Mouse (Mus musculus): Measurements from ENCODE around the gene Hsf5. TPM values are rescaled to one million over a fixed set of nuclear protein-coding genes. Genes with fewer than 3 reads are reported as not detected.

Gene Hsf5
- total RNA-seq (2021), result under 1 TPM; 0.54 to 0.82 TPM

DNA sequence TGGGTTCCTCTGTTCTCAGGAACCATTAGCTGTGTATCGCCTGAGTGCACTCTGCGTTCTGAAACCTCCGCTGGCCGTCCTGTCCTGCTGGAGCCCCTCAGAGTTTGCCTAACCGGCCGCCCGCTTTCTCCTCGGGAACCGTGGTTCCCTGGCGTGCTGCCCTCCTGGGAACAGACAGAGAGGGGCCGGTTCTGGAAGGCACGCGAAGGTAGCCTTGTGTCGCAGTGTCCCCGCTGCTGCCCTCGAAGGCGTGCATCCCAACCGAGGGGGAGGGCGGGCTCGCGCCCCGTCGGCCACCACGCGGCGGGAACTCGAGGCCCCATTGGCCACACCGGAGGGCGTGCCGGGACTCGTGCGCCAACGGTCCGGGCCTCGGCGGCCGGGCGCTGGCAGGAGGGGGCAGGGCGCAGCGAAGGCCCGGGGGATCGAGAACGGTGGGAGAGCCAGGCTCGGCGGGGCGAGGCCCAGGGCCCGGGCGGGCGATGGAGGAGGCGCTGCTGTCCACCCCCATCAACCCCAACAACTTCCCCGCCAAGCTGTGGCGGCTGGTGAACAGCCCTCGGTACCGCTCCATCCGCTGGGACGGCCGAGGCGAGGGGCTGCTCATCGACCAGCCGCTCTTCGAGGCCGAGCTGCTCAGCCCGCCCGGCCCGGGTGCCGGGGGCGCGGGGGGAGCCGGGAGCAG is at the start of gene Hsf5:
Gene Hsf5 (plus strand): TSS at position 375 of the 685 bp plus-strand sequence.
- DNase-seq, result no peak
- intact Hi-C loops (cut with DNase I), result no loop called here

DNA sequence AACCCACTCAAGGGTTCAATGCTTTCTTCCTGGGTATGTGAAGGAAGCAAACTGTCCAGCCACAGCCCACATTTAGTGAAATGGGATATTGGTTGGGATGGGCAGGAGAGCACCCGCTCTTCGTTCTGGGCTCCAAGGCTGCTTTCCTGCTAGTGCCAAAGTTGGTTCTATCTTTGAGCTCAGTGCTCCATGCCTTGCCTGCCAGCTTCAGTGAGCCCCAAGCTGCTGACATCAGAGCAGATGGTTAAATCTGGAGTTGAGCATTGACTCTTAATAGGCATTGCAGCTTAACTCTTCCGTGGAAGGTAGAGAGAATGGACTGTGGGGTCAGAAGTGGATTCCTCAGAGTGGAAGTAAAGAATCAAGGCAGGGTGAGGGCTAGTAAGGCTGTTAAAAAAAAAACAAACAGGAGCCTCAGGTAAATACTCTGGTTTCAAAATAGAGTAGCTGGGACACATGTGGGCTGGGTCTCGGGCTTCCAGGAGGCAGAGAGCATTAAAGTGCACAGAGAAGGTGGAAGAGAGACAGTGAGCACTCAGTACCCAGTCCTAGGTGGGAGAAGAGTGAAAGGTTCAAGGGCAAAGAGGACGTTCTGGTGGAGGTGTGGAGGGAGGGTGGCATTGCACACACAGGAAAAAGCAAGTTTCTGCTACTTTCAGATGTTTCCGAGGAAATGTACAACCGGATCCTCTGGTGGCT is 48.6 kb upstream of the Hsf5 start, which contains the start of gene Sept4:
Gene Sept4 (plus strand): TSS at position 649 of the 699 bp plus-strand sequence.
- intact Hi-C loops (cut with DNase I), result no loop called here
- DNase-seq, result no peak

DNA sequence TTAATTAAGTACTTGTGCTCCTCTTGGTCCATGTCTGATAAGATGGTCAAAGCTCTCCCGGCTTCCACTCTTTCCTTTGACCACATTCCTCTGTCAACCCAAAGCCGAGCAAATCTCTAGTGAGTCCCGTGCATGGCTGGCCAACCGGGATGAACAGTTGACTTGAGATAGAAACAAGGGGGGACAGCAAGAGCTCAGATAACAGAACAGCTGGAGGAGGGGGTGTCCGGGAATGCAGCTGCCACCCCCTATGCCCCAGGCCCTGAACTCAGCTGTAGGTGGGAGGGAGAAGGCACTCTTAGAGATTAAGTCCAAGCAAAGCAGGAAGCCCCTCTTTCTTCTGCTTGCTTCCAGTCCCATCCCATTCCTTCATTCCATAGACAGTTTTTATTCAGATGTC is 46.2 kb upstream of the Hsf5 start:
- no peak for DNase-seq
- intact Hi-C loops (cut with DNase I), result no loop called here

DNA sequence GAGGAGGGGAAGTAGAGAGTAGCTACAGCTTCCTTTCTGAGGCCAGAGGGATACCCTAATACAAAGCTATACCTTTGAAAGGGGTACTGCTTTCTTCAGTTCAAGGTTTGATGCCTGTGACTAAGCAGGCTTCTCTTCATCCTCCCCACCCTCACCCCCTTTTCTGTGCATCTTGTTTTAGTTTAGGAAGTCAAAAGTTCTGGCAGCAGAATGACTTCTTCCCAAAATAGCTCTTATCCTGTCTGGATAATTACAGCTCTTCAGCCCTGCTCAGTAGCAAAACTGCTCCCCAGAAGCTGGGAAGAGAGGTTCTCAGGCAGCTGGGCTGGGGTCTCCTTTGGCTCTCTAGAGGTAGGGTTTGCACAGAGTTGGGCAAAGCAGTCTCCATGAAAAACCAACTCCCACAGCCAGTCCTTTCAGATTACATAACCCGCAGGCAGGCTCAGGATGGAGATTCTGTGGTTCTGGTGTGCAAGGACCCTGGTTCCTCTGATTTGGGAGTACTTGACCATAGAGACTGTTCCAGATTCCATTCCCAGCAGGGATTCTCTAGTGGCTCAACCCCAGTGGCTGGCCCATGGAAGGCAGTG is 45.5 kb upstream of the Hsf5 start:
- intact Hi-C loops (cut with DNase I), result no loop called here
- no peak for DNase-seq

DNA sequence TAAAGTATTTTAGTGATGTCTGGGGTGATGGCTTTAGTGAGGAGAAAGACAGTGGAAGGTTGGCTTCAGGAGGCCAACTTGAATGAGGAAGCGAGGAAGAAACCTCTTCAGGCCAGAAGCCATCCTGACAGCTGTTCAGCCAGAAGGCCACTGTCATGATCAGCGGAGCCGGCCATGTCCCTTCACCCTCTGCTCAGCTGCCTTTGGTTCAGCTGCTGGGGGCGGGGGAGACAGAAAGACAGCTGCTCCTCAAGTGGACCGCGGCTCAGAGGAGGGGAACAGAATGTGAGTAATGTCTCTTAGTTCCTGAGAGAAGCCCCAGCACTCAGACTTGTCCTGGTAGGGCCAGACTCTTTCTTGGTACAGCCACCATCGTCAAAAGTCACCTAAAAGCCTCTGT is 43.2 kb upstream of the Hsf5 start:
- peak; percentile 71 for DNase-seq
- intact Hi-C loops (cut with DNase I), result no loop called here

DNA sequence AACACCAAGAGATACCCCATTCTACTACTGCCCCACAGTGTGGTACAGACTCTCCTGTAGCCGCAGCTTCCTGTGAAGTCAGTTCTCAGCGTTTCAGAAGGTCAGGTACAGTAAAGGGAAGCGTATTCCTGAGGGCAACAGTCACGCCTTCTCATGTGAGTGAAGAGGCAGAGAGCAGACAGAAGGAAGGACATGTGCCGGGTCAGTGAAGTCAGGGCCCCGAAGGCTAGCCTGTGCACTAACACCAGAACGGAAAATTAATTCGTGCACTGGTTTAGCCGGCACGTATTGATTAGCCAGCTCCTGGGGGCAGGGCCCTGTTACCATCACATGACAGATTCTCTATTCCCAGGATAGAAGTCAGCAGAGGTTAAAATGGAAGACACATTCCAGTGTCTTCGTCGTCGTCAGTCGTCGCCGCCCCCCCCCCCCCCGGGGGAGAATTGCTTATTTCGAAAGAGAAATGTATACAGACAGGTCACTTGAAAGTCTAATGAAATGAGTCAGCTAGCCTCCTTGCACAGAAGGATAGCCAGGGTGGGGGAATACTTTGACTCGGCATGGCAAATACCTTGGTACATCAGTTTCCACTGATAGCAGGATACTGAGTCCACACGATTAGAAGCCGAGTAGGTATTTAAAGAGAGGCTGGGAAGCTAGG is 42.3 kb upstream of the Hsf5 start:
- intact Hi-C loops (cut with DNase I), result no loop called here
- DNase-seq, result no peak

DNA sequence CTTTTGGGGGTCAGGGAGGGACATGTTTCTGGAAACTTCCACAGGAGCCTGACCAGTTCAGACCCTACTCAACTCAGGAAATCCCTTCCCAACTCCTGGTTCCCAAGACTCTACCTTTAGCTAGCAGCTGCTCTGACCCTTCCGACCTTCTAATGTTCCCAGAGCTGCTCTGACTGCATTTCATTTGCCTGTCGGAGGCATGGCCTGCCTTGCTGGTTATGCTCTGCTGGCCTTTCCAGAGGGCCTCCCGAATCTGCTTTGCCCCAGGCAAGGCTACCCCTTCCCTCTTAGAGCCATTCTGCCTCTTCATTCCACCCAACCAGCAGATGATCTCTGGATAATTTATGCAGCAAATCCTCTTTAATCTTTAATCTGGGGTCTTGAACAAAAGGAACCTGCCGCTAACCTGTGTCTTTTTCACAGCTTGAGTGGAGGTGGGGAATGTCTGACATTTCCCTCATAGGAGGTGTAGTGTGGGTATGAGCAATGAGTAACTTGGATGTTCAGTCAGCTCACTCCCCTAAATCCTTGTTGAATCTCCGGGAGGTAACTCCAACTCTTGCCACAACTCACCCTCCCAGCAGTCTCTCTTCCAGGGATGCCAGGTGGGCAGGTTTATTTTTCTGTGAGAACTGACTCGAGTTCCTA is 39.2 kb upstream of the Hsf5 start:
- DNase-seq, result no peak
- intact Hi-C loops (cut with DNase I), result no loop called here

DNA sequence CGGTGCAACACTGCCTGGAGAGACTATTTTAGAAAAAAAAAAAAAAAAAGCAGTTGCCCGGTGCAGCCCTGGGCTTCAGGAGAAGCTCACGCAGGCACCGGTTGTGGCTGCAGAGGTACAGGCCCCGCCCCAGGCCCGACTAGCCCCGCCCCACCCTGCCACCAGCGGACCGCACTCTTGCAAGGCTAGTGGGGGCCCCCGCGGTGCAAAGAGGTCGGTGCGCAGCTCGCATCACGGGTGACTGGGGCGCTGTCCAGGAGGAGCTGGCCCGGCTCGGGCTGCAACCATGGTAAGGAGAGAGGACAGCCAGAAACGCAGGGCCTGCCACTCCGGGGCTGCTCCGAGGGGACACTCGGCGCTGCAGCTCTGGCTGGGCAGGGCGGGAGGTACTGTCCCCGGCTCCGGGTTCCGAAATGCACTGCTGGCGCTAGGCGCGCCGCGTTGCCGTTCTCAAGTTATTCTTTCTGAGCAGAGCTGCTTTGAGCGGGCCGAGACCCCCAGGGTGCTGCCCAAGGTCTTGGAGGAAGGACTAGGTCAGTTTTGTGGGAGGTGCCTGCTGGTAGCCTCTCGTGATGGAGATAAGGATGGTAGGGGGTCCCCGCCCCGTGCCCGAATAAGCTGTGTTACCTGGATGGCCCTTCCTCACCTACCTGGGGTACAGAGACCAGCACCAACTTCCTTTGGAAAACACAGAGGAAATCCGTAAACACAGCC is 38.6 kb upstream of the Hsf5 start:
- intact Hi-C loops (cut with DNase I), result no loop called here
- DNase-seq, result peak; percentile 82

DNA sequence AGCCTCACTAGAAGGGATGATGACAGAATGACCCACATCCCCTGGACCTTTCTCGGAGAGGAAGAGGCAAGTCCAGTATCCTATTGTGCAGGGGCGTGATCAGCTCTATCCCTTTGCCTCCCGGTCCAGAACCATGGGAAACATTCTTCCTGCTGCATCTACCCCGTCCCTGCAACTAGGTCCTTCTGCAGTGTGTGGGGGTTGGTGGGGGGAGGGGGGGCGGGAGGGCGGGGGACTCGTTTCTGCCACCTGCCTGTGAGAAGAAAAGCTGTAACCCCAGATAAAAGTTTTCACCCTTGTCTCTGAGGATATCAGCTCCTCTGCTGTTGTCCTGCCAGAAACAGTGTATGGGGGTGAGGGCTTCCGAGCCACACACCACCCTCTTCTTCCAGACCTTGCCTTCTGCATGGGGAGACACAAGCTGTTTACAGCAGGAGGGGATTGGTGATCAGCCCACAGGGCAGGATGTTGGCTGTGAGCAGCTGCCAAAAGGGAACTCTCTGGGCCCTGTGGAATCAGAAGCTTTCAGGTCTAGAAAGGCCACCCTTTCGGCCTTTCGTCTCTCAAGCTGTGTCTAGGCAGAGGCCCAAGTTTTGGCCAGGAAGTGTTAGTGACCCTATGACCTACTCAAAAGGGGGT is 37.9 kb upstream of the Hsf5 start:
- intact Hi-C loops (cut with DNase I), result no loop called here
- peak; percentile 65 for DNase-seq

DNA sequence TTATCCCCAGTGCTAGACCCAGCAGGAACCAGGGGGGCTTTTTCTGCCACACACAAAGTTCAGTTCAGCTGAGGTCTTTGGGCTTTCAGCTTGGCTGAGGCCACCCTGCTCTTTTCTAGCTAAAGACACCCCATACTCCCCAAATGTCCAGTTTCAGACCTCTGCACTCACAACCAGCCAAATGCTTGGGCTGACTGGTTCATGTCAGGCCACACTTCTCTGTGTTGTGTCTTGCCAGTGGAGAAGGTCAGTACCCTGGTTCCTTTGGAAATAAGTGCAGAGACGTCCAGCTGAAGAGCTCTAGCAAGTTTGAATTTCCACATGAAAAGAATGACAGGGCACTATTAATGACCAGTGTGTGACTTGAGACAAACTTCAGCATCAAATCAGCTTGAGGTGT is 37.3 kb upstream of the Hsf5 start:
- intact Hi-C loops (cut with DNase I), result no loop called here
- DNase-seq, result no peak

DNA sequence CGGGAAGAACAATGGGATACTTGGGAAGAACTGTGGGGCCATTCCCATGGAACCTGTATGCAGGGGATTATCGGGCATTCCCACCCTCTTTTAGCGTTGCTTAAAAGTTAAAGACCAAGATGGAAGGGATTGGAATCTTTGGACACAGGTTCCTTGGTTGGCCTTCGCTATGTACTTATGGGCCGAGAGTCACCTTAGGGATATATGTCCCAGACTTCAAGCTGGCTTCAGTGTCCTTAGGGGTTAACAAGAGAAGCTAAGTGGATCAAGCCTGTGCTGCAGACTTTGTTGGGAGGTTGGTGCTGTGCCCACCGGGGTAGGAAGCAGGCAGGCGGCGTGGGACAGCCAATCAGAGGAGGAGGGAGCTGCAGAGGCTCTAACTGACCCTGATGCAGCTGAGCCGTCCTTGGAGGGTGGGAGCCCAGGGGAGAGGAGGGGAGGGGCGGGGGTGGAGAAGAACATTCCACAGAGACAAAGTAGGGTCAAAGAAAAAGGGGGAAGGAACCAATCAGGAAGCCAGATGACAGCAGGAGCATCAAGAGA is 36.4 kb upstream of the Hsf5 start:
- DNase-seq, result no peak
- intact Hi-C loops (cut with DNase I), result no loop called here

DNA sequence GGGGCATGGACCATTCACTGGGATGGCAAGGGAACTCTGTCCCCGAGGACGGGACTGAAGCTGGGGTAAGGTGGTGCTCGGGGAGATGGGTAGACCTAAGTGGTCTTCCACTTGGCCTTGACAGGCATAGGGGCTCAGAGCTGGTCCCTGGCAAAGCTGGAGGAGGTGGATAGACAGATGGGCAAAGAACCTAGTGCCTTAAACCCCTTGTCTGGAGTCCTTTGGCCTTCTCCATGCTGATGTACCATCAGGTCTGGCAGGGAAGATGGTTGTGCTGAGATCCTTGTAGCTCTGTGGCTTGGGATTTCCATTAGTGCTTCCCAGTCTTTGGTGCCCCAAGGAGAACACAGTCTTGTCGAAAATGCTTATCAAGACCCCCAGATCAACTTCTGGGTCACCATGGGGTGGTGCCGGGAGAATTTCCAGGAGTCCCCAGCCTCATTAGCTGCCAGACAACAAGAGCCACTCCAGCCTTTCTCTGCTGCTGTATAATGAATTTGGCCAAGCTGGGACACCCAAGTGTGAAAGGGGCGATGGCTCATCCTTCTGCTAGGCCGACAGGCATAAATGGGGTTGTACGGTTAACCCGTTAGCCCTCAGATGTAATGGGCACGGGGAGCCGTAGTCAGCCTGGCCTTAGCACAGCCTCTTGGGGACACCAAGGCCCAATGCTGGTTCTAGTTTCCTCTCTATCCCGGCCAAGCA is 35.7 kb upstream of the Hsf5 start:
- intact Hi-C loops (cut with DNase I), result no loop called here
- no peak for DNase-seq

DNA sequence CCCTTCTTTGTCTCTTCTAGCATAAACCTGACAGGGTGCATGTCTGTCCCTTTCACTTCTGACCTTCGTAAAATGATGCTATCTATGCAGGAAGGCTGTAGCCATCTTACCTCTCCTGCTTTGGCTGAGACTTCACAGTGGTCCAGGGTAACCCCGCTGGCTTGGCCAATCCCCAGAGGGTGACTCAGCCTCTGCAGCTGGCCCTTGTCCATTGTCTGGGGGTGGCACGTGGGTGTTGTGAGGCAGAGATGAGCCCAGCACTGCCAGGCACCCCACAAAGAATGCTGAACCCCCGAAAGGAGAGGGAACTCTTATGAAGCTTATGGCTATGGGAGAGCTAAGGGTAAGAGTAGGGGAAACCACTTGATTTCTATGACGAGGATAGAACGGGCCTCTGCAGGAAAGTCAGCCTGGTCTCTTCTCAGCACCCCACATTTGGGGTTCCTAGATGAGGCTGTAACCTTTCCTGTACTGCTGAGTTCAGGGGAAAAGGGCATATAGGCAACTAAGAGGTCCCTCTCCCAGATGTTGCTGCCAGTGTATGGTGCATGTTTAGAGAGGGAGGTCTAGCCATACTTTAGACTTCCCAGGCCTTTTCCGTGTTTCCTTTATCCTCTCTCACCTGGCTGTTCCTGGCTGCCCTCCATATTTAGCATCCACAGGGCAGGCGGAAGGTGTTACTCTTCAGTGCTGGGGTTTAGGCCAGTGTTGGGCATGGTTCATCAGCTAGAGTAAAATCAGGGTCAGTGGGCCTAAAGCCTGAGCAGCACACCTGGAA is 34.8 kb upstream of the Hsf5 start:
- no peak for DNase-seq

DNA sequence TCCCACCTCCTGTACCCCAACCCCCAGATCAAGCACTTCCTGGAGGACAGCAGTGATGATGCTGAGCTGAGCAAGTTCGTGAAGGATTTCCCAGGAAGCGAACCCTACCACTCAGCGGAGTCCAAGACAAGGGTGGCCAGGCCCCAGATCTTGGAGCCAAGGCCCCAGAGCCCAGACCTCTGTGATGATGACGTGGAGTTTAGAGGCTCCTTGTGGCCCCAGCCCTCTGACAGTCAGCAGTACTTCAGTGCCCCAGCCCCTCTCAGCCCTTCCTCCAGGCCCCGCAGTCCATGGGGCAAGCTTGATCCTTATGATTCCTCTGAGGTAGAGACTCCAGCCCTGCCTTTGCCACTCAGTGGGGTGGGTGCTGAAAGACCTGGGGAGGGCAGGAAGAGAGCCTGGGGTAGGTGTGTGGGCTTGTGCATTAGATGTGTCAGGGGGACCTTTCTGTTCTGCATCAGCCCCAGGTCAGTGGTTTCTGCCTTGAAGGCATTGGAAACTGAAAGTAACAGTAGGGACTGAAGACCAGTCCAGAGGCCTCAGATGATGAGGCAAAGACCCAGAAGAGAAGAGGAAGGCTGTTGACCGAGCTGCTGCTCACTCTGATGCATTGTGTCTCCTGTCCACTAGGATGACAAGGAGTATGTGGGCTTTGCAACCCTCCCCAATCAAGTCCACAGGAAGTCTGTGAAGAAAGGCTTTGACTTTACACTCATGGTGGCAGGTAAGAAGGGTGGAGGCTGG is 33.5 kb upstream of the Hsf5 start:
- intact Hi-C loops (cut with DNase I), result no loop called here
- DNase-seq, result no peak

More for the DNA sequence above, 34.8 kb upstream of the Hsf5 start:
- intact Hi-C loops (cut with DNase I), result no loop called here

DNA sequence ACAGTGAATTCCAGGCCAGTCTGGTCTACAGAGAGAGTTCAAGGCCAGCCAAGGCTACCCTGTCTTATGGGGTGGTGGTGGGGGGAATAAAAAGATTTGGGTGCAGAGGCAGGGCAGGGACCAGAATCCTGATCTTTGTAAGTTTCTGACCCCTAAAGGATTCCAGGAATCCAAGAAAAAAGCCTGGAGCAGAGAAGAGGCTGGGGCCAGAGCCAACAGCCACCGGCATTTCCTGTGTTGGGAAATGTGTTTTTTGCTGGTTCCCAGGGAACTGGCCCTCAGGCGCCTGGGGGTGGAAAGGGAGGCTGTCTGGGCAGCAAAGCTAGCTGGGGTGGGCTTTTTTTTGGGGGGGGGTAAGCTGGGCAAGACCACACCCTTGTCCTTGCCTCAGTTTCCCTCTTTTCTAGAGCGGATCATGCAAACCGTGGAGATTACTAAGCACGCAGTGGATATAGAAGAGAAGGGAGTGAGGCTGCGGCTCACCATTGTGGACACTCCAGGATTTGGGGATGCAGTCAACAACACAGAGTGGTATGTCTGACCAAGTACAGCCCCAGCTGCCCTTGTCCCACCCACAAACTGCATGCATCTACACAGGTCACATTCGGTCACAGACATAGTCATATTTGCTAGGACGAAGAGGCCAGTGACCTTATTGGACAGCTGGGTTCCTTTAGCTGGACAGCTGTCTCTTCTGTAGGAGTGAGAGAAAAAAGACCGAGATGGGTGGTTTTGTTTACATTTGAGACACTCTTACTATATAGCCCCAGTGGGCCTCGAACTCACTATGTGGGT is 32.1 kb upstream of the Hsf5 start:
- intact Hi-C loops (cut with DNase I), result no loop called here
- no peak for DNase-seq

DNA sequence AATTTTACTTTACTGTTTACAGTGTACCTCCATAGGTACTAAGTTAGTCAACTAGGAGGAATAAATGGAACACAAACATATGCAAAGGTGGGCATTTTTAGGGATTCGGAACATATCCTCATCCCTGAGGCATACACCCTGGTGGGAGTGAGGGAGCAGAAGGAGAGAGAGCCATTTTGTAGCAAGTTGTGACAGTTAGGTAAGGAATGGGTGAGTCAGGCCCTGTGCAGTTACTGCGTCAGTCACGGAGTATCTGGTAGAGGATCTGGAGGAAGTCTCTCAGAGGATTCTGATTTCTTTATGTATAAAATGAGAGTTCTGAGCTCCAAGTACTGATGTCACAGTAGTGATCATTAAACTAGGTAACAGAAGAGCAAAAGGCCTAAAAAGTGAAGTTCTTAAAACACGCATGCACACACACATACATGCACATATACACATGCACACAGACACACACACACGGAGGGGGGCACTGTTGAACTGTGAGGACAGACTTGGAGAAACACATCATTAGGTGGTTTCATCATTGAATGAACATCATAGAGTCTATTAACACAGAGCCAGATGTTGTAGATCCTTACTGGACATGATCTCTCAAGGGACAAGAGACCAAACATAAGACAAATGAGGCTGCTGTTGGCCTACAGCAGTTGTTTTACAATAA is 29.6 kb upstream of the Hsf5 start:
- no peak for DNase-seq
- intact Hi-C loops (cut with DNase I), result no loop called here
